Mouse (Mus musculus) hindbrain, postnatal 0 days (tissue): Measurements from ENCODE around the gene Gjb3. TPM values are rescaled to one million over a fixed set of nuclear protein-coding genes. Genes with fewer than 3 reads are reported as not detected.
A peak's percentile ranks its signal among the peaks of the same experiment; 100 is the strongest.

Experiments
- ATAC-seq: fragments of 200-750 bp; cut with Nextera tagmentation; 2 replicates; pipeline ENCODE4 v1.8.0; 2017; ENCODE audit warnings: mild to moderate bottlenecking, moderate TSS enrichment, moderate library complexity
- DNase-seq: peaks from one replicate; pipeline ENCODE4 v3.0.0-alpha.2; 2015; ENCODE audit warnings: low spot score
- H3K27ac ChIP-seq: fragments of 300-500 bp; sonication (generic); 2 replicates; pipeline ENCODE4 v1.5.1; 2014; ENCODE audit warnings: mild to moderate bottlenecking
- H3K27me3 ChIP-seq: fragments of 300-500 bp; sonication (generic); 2 replicates; pipeline ENCODE4 v1.6.1; 2014; ENCODE audit warnings: low read length, mixed read lengths; ENCODE audit not compliant: insufficient read depth
- H3K36me3 ChIP-seq: fragments of 300-500 bp; sonication (generic); 2 replicates; pipeline ENCODE4 v1.6.1; 2014; ENCODE audit warnings: low read length, mixed read lengths; ENCODE audit not compliant: insufficient read depth
- H3K4me1 ChIP-seq: fragments of 300-500 bp; sonication (generic); 2 replicates; pipeline ENCODE4 v1.6.1; 2014; ENCODE audit warnings: antibody characterized with exemption, low read length, mixed read lengths; ENCODE audit not compliant: insufficient read depth
- H3K4me2 ChIP-seq: fragments of 300-500 bp; sonication (generic); 2 replicates; pipeline ENCODE4 v1.6.1; 2014; ENCODE audit warnings: low read depth, mild to moderate bottlenecking, low read length, moderate library complexity, mixed read lengths
- H3K4me3 ChIP-seq: fragments of 300-500 bp; sonication (generic); 2 replicates; pipeline ENCODE4 v1.5.1; 2014; ENCODE audit warnings: low read length
- H3K9ac ChIP-seq: fragments of 300-500 bp; sonication (generic); replicated peaks from 2 replicates; pipeline ENCODE4 v1.6.1; 2014; ENCODE audit warnings: mild to moderate bottlenecking, low read length, moderate library complexity, mixed read lengths
- H3K9me3 ChIP-seq: fragments of 300-500 bp; sonication (generic); 2 replicates; pipeline ENCODE4 v1.6.1; 2016; ENCODE audit warnings: low read length, mixed read lengths
- CTCF ChIP-seq: IDR thresholded peaks from 2 replicates; pipeline ENCODE4 v1.5.1; 2016; ENCODE audit warnings: antibody characterized with exemption, control low read depth, low read depth
- WGBS: fragments of 180-500 bp; shearing (Covaris S2); extraction: QIAGEN DNeasy Blood & Tissue Kit; methylation state at CpG from one replicate; pipeline ENCODE4 v1.1.7; 2014; 5-methylcytosine and 5-hydroxymethylcytosine counted together
- polyA plus RNA-seq: library from polyadenylated mRNA; unstranded; fragments of >200 nt; fragmentation: Nextera tagmentation; extraction: Ambion mirVana; gene quantifications from 2 replicates; pipeline ENCODE4 v1.2.1, GENCODE M21; 2015
- total RNA-seq: library from RNA; depleted of rRNA; stranded (reverse); fragments of >200 nt; gene quantifications from 2 replicates; pipeline ENCODE4 v1.2.3, GENCODE M21; 2014; rRNA removed

Gene Gjb3
- total RNA-seq, result 0.21 and 0.83 TPM in 2 replicates
- polyA plus RNA-seq, result 0.44 and 0.59 TPM in 2 replicates

GRCm38 (mm10) chr4:127330181-127331100 lies at the start of gene Gjb3:
TSS of gene Gjb3 (minus strand) at chr4:127330844.
- peak within 1 kb of the TSS; percentile 57 for H3K4me2 ChIP-seq
- H3K4me1 ChIP-seq, result no peaks in the 10 kb centered on the region
- no peak within 1 kb of the TSS for H3K27ac ChIP-seq
- ATAC-seq, result peak; percentile 54
- H3K9me3 ChIP-seq, result no peaks in the 10 kb centered on the region
- 1% methylated on average over 49 of the region's 49 CpGs for WGBS
- TF ChIP-seq CTCF, result no peak
- H3K4me3 ChIP-seq, result peak within 1 kb of the TSS; percentile 26
- peaks cover 20% of the 10 kb centered on the region; the same call in 1 of the 2 replicates for H3K27me3 ChIP-seq
- 0 out of 2 replicates have a peak within 1 kb of the TSS, but pooled peaks have one; percentile 0 for H3K9ac ChIP-seq
- DNase-seq, result peak; percentile 29
- H3K36me3 ChIP-seq, result no peaks in the 10 kb centered on the region

GRCm38 (mm10) chr4:127377344-127377743 lies 46.7 kb upstream of the Gjb3 start:
- Histone ChIP-seq H3K4me1 (0 out of 2 replicates have a peak, but pooled peaks cover 7% of the 10 kb centered on the region), H3K4me2 (no peak overlapping the region), H3K27ac (no peak overlapping the region), H3K27me3 (no peaks in the 10 kb centered on the region), H3K36me3 (no peaks in the 10 kb centered on the region), H3K4me3 (no peak overlapping the region), H3K9ac (no peak overlapping the region), H3K9me3 (no peaks in the 10 kb centered on the region)
- no peak for ATAC-seq
- peak; percentile 63 for TF ChIP-seq CTCF
- DNase-seq, result no peak
- WGBS, result 34% methylated on average over 4 of the region's 4 CpGs

- H3K27me3 ChIP-seq, result no peaks in the 10 kb centered on the region
- H3K9ac ChIP-seq, result no peak overlapping the region
- no peaks in the 10 kb centered on the region for H3K36me3 ChIP-seq
- no peak overlapping the region for H3K27ac ChIP-seq
- H3K4me2 ChIP-seq, result peak overlapping the region; percentile 30; the same call in 1 of the 2 replicates
- WGBS, result 39% methylated on average over 17 of the region's 17 CpGs
- no peak for TF ChIP-seq CTCF
- no peak overlapping the region for H3K4me3 ChIP-seq
- 0 out of 2 replicates have a peak, but pooled peaks cover 7% of the 10 kb centered on the region for H3K4me1 ChIP-seq
- peak; percentile 69 for ATAC-seq
- peak; percentile 45 for DNase-seq
- no peaks in the 10 kb centered on the region for H3K9me3 ChIP-seq
These were observed 45.0 kb upstream of the Gjb3 start for GRCm38 (mm10) chr4:127375541-127376177.

GRCm38 (mm10) chr4:127374645-127375044 lies 44.0 kb upstream of the Gjb3 start:
- Histone ChIP-seq H3K4me3 (no peak overlapping the region), H3K4me1 (0 out of 2 replicates have a peak, but pooled peaks cover 7% of the 10 kb centered on the region), H3K27ac (no peak overlapping the region), H3K4me2 (no peak overlapping the region), H3K27me3 (no peaks in the 10 kb centered on the region), H3K36me3 (no peaks in the 10 kb centered on the region), H3K9me3 (no peaks in the 10 kb centered on the region), H3K9ac (no peak overlapping the region)
- no peak for DNase-seq
- no peak for ATAC-seq
- 85% methylated on average over 4 of the region's 4 CpGs for WGBS
- peak; percentile 34 for TF ChIP-seq CTCF

GRCm38 (mm10) chr4:127373491-127373890 lies 42.8 kb upstream of the Gjb3 start:
- no peak overlapping the region for H3K4me3 ChIP-seq
- no peak for ATAC-seq

GRCm38 (mm10) chr4:127371546-127371945 lies 40.9 kb upstream of the Gjb3 start:
- H3K9me3 ChIP-seq, result no peaks in the 10 kb centered on the region
- ATAC-seq (no peak), DNase-seq (no peak)
- no peak overlapping the region for H3K4me2 ChIP-seq
- no peak for TF ChIP-seq CTCF
- H3K4me1 ChIP-seq, result peaks cover 7% of the 10 kb centered on the region; the same call in 1 of the 2 replicates
- H3K4me3 ChIP-seq, result no peak overlapping the region
- no peaks in the 10 kb centered on the region for H3K36me3 ChIP-seq
- no peak overlapping the region for H3K27ac ChIP-seq
- 65% methylated on average over 5 of the region's 5 CpGs for WGBS
- no peak overlapping the region for H3K9ac ChIP-seq
- no peaks in the 10 kb centered on the region for H3K27me3 ChIP-seq

More at GRCm38 (mm10) chr4:127373491-127373890, 42.8 kb upstream of the Gjb3 start:
- H3K9ac ChIP-seq, result no peak overlapping the region
- no peak overlapping the region for H3K4me2 ChIP-seq
- H3K36me3 ChIP-seq, result no peaks in the 10 kb centered on the region
- no peaks in the 10 kb centered on the region for H3K9me3 ChIP-seq
- no peak for DNase-seq
- no peak for TF ChIP-seq CTCF
- H3K27me3 ChIP-seq, result no peaks in the 10 kb centered on the region
- WGBS, result 41% methylated on average over 8 of the region's 8 CpGs
- H3K4me1 ChIP-seq, result peaks cover 7% of the 10 kb centered on the region; the same call in 1 of the 2 replicates
- no peak overlapping the region for H3K27ac ChIP-seq
